Mouse (Mus musculus) gonadal fat pad, adult 2 months (tissue): Measurements from ENCODE around the gene Gzmm. TPM values are rescaled to one million over a fixed set of nuclear protein-coding genes. Genes with fewer than 3 reads are reported as not detected.

Source experiments
- DNase-seq: peaks from one replicate; pipeline ENCODE4 v3.0.0-alpha.2; 2012; ENCODE audit warnings: low read depth
- polyA plus RNA-seq: library from polyadenylated mRNA; depleted of rRNA; stranded (reverse); fragments of >200 nt; gene quantifications from 2 replicates; pipeline ENCODE4 v1.2.3, GENCODE M21; 2012; rRNA removed

Gzmm gene
- polyA plus RNA-seq, 1 experiment: 0.42 TPM

DNA sequence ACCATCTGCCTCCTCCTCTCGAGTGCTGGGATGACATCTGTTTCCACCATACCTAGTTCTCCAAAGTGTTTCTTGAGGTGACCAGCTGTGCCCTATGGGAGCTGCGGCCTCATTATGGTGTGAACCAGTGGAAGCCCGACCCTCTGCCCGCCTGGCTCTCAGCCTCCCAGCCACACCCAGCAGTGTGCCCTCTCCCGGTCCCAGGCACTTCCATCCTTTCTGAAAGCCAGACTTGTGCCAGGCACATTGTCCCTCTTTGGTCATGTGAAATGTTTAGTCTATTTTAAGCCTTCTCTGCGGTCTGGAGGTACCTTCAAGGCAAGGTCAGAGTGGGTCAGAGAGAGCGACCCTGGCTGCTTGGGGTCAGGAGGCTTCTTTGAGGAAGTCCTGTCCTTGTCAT is 34.9 kb downstream of the Gzmm start:
- no peak for DNase-seq

DNA sequence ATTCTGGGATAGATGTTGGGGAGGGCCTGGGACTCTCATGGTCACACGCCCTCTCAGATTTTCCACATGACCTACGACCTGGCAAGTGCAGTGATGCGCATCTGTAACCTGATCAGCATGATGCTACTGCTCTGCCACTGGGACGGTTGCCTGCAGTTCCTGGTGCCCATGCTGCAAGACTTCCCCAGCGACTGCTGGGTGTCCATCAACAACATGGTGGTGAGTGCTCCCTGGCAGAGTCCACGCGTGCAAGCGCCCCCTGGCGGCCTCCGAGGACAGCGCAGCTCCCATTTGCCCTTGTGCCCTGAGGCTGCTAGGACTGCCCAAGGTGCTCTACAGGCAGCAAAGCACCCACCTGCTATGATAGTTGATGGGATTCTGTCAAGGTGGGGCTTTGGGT is 37.3 kb downstream of the Gzmm start:
- DNase-seq: no peak

DNA sequence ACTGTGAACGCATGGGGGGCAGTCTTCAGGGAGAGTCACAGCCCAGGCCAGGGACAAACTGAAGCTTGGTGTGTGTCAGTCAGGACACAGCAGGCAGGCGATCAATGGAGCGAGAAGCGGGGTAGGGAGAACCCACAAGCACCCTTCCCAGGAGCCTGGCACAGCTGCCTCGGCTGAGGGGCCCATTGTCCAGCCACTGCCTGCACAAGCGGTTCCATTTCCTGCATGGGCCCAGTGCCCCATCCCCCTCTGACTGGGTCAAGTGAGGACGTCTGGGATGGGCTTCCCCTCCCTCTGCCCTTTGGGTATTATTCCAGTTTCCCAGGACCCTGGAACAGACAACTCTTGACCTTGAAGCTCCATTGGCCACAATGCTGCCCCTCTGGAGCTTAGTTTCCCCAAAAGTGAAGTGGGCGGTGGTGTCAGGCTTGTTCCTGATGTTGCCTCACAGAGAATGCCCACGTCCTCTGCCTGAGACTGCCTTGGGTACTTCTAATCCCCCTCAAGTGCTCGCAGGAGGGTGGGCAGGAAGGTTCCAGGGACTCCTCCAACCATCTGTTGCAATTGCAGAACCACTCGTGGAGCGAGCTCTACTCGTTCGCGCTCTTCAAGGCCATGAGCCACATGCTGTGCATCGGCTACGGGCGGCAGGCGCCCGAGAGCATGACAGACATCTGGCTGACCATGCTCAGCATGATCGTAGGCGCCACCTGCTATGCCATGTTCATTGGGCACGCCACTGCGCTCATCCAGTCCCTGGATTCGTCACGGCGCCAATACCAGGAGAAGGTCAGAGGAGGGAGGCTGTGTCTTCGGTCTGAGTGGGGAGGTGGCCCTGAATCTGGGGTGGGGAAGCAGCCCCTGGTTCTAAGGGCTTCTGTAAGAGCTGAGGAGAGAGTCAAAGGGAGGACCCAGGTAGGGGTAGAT is 39.8 kb downstream of the Gzmm start:
- DNase-seq: no peak

DNA sequence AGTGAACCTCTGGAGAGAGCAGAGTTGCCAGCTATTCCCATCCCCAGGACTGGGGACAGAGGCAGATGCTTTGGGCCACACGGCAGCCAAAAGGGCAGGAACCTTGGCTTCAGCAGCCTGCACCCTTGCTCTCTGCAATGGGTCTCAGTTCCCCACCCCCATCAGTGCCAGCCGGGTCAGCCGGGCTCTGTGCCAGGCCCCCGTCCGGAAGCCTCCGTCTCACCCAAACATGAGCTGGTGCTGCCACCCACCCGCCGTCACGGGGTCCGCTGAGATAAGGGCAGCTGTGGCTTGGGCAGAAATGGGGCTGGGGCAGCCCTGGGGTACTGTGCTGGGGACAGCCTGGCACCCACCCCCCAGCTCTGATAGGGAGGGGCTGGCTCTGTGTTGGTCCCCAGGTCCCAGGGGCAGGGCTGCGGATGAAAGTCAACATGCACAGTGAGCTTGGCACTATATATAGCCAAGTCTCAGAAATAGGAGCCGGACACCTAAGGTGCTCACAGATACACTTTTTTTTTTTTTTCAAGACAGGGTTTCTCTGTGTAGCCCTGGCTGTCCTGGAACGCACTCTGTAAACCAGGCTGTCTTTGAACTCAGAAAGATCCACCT is 40.6 kb downstream of the Gzmm start:
- DNase-seq: no peak

DNA sequence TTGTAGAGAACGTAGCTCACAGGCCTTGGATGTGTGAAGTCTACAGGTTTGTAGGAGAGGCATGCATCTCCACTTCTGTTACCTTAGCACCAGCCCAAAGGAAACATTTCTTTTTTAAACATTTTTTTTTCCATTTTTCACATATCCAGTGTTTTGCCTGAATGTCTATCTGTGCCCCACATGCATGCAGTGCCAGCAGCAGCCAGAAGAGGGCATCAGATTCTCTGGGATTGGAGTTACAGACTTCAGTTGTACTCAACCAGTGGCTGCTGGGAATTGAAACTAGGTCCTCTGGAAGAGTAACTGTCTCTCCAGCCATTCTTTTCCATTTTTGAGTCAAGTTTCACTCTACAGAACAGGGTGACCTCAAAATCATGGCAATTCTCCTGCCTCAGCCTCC is 43.7 kb downstream of the Gzmm start:
- no peak for DNase-seq

DNA sequence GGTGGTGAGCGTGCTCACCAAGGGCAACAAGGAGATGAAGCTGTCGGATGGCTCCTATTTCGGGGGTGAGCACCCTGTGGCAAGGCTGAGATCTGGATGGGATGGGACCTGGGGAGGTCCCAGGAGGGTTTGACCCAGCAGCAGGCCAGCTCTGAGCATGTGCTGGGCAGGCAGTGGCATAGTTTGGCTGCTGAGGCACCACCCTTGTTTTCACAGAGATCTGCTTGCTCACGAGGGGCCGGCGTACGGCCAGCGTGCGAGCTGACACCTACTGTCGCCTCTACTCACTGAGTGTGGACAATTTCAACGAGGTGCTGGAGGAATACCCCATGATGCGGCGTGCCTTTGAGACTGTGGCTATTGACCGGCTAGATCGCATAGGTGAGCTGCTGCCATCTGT is 45.0 kb downstream of the Gzmm start:
- DNase-seq: no peak

DNA sequence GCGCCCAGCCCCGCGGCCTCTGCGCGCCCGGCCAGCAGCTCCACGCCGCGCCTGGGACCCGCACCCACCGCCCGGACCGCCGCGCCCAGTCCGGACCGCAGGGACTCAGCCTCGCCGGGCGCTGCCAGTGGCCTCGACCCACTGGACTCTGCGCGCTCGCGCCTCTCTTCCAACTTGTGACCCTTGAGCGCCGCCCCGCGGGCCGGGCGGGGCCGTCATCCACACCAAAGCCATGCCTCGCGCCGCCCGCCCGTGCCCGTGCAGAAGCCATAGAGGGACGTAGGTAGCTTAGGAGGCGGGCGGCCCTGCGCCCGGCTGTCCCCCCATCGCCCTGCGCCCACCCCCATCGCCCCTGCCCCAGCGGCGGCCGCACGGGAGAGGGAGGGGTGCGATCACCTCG is 46.5 kb downstream of the Gzmm start:
- DNase-seq: no peak

DNA sequence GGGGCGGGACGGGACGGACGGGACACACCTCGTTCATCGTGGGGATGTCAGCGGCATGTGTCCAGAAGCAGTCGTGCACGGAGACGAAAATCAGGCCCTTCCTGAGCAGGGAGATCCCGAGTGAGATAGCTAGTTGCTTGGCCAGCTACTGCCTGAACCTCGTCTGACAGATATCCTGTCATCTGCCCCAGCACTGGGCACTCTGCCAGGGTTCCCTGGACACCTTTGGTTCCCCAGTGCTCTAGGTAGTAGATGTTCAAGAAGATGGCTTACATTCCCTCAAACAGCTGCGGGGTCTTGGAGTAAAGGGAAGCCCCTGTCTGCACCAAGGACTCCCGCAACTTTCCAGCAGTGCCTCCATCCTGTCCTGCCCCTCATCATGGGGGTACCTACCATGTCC is 47.9 kb downstream of the Gzmm start:
- no peak for DNase-seq

DNA sequence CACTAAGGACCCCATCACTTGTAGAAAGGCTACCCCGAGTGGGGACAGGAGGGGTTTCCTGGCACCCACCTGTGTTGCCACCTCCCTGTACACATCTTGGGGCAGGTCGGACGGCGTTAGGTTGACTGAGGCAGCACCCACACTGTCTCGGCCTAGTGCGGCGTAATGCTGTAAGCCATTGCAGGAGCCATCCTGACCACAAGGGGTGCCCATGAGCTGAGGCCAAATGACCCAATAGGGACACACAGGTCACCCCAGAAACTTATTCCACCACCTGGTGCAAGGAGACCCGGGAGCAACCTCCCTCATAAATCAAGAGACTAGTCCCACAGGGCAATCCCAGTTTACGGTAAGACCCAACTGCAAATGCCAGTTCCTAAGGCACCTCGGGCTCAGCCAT is 49.4 kb downstream of the Gzmm start:
- DNase-seq: no peak

DNA sequence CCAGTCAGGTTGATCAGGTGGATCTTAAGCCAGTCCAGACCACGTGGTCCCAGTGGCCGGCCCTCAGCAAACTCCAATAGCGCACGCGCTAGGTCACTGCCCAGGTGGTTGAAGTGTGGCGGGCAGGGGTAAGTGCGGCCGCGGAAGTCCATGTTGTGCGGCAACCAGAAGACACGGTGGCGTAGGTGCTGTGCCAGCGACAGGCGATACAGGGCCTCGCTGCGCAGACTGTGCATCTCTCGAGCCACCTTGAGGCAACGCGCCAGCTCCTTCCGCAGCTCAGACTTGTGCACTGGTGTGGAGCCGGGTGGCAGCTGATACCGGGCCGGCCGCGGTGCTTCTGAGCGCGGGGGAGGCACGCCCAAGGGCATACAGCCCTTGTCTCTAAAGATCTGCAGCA is 50.4 kb downstream of the Gzmm start:
- no peak for DNase-seq

DNA sequence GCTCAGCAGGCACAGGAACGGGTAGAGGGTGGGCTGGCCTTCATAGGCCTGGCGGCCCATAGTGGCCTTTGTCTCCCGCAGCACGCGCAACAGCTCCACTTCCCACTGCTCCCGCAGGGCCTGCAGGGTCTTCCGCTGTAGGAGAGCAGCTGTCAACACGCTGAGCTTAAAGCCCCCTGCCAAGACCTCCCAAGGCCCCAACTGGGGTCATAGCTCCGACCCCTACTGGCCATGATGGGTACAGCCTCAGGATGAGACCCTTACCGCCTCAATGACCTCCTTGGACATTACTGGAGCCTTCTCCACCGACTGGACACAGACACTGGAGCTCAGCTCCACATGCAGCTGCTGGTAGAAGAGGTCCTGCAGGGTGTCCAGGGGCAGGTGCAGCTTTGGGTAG is 52.0 kb downstream of the Gzmm start:
- no peak for DNase-seq

DNA sequence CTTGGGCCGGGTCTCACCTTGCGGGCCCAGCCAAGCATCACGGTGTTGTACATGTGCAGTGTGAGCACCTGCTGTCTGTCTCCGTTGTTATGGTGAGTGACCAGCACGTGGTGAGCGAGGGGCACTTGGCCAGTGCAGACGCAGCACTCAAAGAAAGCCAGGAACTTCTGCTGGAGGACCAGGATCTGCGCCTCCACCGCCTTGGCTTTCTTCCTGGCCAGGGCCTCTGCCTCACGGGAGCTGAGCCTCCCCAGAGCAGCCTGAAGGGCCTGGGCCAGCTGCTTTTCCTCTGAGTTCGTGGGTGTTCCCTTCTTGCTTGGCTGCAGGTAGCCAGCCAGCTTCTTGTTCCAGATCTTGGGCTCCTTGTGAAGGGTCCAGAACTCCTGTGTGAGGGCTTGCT is 54.3 kb downstream of the Gzmm start:
- DNase-seq: no peak

DNA sequence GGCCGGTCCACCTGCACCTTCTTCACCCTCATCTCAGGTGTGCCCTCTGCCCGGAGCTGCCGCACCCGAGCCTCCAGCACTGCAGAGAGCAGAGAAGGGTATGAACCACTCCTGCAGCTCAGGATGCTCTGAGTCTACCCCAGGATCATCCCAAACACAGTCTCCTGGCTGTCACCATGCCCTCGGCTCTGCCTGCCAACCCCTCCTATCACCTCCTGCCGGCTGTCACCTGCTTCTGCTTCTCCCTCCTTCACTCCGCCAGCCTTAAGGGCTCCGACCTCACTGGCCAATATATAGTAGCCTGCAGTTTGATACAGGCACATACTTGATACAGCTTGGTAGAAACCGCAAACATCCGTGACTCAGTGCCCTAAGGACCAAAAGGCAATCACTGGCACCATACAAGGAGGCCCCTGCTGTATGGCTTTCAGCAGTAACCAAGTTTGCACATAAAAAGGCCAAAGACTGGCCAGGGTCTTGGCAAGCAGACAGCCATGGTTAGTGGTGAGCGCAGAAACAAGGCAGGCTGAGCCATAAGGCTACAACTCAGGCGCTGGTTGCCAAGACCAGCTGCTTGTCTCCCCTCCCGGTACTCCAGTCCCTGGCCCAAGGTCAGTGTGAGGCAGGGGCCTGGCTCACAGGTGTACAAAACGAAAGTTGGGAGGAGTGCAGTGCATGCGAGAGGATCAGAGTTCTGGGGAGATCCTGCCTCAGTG is 55.0 kb downstream of the Gzmm start:
- no peak for DNase-seq

Other genes starting within 250 kb of the Gzmm start
- not detected in 2 replicates for gene Vmn2r83, start 220.3 kb upstream of the Gzmm start, polyA plus RNA-seq
- 38.2 and 43.0 TPM in 2 replicates for gene Plpp2, start 155.2 kb upstream of the Gzmm start, polyA plus RNA-seq
- gene Mier2, start 133.8 kb upstream of the Gzmm start, polyA plus RNA-seq: 48.4 and 58.7 TPM in 2 replicates
- gene Theg, start 101.7 kb upstream of the Gzmm start, polyA plus RNA-seq: 1.3 and 2.1 TPM in 2 replicates
- 0.16 and 0.23 TPM in 2 replicates for gene C2cd4c, start 75.0 kb upstream of the Gzmm start, polyA plus RNA-seq
- 4.1 and 5.2 TPM in 2 replicates for gene Shc2, start 51.1 kb upstream of the Gzmm start, polyA plus RNA-seq
- gene Odf3l2, start 43.3 kb upstream of the Gzmm start, polyA plus RNA-seq: not detected in 2 replicates
- gene Madcam1, start 24.5 kb upstream of the Gzmm start, polyA plus RNA-seq: 0.32 and 0.35 TPM in 2 replicates
- gene Tpgs1, start 19.7 kb upstream of the Gzmm start, polyA plus RNA-seq: 52.4 and 53.2 TPM in 2 replicates
- 125 and 180 TPM in 2 replicates for gene Cdc34, start 6.8 kb upstream of the Gzmm start, polyA plus RNA-seq
- 595 and 686 TPM in 2 replicates for gene Bsg, start 15.5 kb downstream of the Gzmm start, polyA plus RNA-seq
- 1.6 and 1.8 TPM in 2 replicates for gene Hcn2, start 27.6 kb downstream of the Gzmm start, polyA plus RNA-seq
- gene Polrmt, start 57.6 kb downstream of the Gzmm start, polyA plus RNA-seq: 39.4 and 48.1 TPM in 2 replicates
- not detected in 2 replicates for gene Fgf22, start 66.1 kb downstream of the Gzmm start, polyA plus RNA-seq
- gene Rnf126, start 77.9 kb downstream of the Gzmm start, polyA plus RNA-seq: 80.0 and 102 TPM in 2 replicates
- 41.0 and 43.3 TPM in 2 replicates for gene Fstl3, start 88.3 kb downstream of the Gzmm start, polyA plus RNA-seq
- gene Prss57, start 101.9 kb downstream of the Gzmm start, polyA plus RNA-seq: 0.13 and 0.23 TPM in 2 replicates
- 49.8 and 51.9 TPM in 2 replicates for gene Palm, start 104.6 kb downstream of the Gzmm start, polyA plus RNA-seq
- gene Misp, start 132.0 kb downstream of the Gzmm start, polyA plus RNA-seq: 0.59 and 0.86 TPM in 2 replicates
- gene Ptbp1, start 165.4 kb downstream of the Gzmm start, polyA plus RNA-seq: 207 and 326 TPM in 2 replicates
- gene Prtn3, start 185.5 kb downstream of the Gzmm start, polyA plus RNA-seq: 6.6 and 7.0 TPM in 2 replicates
- 10.3 and 11.5 TPM in 2 replicates for gene Plppr3, start 185.6 kb downstream of the Gzmm start, polyA plus RNA-seq
- gene Elane, start 197.2 kb downstream of the Gzmm start, polyA plus RNA-seq: 0.56 and 0.74 TPM in 2 replicates
- gene Cfd, start 201.8 kb downstream of the Gzmm start, polyA plus RNA-seq: 6,877 and 11,546 TPM in 2 replicates
- 66.8 and 67.5 TPM in 2 replicates for gene Med16, start 219.9 kb downstream of the Gzmm start, polyA plus RNA-seq
- not detected in 2 replicates for gene Gm26602, start 221.8 kb downstream of the Gzmm start, polyA plus RNA-seq
- gene Kiss1r, start 228.0 kb downstream of the Gzmm start, polyA plus RNA-seq: 7.9 and 8.3 TPM in 2 replicates
- gene R3hdm4, start 232.2 kb downstream of the Gzmm start, polyA plus RNA-seq: 106 and 120 TPM in 2 replicates
- gene Arid3a, start 238.0 kb downstream of the Gzmm start, polyA plus RNA-seq: 3.2 and 3.7 TPM in 2 replicates